Mouse (Mus musculus): ENCODE results near the gene Gm29094. TPM values are rescaled to one million over a fixed set of nuclear protein-coding genes. Genes with fewer than 3 reads are reported as not detected.
"Not testable (repeated sequence)": the region's sequence is repeated elsewhere in the genome, so short reads cannot be mapped to it uniquely, and the experiment has no call there.

Gene Gm29094
- 10 to 100 TPM in 1 of 2 experiments, 1 to 10 TPM in 1; 1.7 to 35.6 TPM for polyA plus RNA-seq (2017; shearing (Covaris generic))

DNA sequence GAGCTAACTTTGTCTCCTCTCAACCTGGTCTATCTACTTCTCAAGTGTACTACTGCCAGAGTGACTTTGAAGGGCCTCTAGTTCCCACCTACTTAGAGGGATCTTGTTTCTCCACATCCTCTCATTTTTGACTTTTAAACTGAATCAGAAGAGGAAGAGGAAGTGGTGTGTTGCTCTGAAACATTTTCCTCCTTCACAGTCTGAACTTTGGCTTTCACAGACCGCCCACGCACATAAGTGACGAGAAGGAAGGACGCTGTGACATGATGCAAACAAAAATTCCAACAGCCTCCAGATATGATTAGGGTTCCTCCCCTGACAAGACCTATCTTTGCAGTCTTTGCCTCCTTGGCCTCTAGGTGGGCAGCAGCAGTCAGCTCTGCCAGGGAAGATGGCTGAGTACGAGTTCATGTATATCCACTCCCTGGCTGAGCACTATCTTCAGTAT, at the start of gene Gm29094, which contains the start of gene Bcl2a1b:
Gene Gm29094, plus strand, starts transcription at position 411 of the 448 bp plus-strand sequence.
Gene Bcl2a1b, plus strand, starts transcription at position 241 of the 448 bp plus-strand sequence.
- peak; percentile 84 for ATAC-seq

DNA sequence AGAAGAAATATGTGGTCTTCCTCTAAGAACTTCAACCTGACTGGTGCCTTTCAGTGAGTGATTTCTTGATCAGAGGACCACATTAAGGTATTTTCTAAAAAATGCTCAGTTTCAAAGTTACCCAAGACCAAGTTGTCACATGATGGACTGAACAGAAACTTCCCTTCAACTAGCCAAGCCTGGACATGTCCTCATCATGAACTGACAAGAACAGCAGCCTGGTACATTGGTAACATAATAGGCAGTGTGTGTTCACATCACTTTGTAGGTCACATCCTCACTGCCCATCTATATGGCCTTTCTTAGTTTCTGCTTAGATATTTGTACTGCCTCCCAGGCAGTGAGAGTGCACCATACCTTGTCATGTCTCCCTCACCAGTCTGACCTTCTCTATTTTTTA, 26.6 kb upstream of the Gm29094 start:
- ATAC-seq: not testable (repeated sequence)

DNA sequence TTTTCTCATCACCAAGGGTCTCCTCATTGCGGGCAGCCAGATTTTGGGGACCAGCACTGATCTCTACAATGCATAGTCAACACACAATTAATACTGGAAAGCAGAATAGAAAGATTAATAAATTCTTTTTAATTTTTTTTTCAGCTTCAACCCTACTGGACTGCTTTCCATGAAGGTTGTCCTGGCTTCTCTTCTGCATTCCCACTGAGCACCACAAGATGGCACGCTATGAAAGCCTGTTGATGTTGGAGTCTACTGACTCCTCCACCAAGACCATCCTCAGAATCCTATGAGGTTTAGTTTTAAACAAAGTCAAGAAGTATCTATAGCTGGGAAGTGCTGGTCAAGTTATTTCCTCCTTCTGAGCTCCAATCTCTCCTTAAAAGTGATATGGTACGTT, 20.3 kb upstream of the Gm29094 start:
- peak; percentile 80 for ATAC-seq

DNA sequence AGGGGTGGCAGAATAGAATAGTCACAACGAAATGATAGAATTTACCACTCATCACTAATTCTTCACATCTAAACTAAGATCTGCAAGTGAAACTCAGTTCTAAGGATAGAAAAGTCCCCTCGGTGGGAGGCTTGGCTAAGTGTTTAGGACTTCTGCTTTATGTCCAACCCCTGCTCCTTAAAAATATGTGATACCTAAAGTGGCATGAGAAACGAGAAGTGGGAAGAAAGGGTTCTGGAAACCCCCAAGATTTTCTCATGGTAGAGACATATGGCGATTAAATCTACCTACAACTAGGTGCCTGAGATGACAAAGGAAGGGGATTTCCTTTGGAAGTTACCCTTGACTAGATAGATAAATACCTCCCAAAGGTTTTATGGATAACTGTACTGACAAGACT, 19.7 kb upstream of the Gm29094 start:
- peak; percentile 50 for ATAC-seq

DNA sequence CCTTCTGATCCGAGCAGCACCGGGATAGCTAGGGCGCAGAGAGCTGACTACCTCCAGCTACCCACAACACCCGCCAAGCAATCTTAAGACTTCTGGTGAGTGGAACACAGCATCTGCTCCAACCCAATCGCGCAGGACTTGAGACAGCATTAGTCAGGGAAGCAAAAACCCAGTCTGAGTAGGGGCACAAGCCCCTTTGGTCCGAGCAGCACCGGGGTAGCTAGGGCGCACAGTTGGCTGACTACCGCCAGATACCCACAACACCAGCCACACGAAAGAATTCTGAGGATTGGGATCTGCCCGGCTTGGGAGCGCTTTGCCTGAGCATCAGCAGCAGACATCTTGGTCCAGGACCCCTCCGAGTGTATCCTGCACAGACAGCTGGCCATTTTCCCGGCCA, 12.2 kb upstream of the Gm29094 start:
- not testable (repeated sequence) for ATAC-seq

DNA sequence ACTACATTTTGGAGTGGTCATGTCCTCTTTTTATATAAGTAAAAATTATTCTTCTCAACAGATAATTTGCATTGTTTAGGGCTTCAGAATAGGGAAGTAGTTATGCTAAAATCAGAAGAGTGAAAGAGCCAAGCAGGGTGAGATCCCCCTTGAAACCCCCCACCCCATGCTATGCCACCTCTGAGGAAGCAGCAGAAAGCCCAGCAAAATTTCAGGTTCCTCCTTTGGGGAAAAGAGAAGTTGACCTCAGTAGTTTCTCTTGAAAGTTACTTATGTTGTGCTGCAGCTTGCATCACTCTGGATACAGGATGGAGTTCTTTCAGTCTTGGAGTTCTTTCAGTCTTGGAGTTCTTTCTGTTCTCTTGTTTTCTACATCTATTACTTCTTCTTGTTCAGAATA, 3.7 kb upstream of the Gm29094 start:
- not testable (repeated sequence) for ATAC-seq

DNA sequence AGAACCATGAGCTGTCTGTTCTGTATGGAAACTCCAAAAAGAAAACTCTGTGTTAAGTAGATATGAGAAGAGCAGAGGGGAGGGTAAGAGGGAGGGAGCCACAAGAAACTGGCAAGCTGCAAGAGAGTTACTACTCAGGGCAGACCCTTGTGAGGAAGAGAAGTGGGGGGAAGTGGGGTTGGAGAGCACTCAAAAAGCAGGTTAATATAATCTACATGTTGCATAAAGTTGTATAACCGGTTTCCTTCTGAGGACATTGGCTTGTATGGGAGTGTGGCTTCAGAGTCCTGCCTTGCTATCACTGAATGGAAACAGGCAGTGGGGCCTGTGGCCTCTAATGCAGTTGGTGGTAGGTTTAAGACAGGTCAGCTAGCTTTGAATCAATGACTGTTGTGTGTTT, 1.7 kb upstream of the Gm29094 start:
- ATAC-seq: not testable (repeated sequence)

DNA sequence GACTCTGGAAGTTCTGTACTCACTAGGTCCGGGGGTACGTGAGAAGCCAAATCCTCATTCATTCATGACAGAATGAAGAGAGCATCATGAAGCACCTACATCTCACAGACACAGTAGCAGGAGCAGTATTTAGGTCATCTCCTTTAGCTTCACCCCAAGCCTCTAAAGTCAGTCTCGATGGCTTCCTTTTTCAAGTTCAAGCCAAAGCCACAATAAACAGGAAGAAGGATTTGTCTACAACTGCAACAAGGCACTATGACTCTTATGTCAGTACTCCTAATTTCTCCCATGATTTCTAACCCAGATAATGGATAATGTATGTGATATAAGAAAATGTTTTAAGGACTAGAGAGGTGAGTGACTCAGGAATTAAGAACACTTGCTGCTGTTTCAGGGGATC, 830 bp upstream of the Gm29094 start:
- ATAC-seq: not testable (repeated sequence)

DNA sequence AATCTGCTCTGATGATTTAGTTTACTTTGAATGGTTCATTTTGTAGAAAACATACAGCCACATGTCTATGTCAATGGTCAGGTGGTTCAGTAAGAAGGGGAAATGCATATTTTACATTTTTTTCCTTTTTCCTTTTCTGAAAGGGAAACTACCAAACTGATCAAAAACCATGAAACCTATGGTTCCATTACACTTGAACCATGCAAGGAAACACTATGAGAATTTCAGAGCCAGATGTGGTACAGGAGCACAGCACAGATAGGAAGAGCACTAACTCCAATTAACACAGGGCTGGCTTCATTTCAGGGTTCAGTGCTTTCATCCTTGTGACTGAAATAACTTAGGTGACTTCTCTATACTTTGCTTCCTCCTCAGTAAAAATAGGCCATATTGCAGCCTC, 3.1 kb downstream of the Gm29094 start:
- ATAC-seq: peak; percentile 11

DNA sequence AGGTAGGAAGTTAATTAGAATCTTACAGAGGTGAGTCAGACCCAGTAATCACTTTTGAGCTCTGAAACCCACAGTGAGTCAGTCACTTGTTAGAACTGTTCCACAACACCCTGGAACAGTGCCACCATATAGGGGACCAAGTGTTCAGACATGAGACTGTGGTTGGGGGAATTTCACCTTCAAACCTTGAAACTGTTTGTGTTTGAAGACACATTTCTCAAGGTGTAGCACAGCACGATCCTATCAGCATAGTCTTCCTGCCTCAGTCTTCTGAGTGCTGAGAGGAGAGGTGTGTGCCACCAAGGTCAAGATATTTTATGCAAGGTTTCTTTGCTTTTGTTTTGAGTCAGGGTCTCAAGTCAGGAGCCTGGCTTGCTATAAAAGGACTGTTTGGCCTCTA, 9.8 kb downstream of the Gm29094 start:
- peak; percentile 44 for ATAC-seq

DNA sequence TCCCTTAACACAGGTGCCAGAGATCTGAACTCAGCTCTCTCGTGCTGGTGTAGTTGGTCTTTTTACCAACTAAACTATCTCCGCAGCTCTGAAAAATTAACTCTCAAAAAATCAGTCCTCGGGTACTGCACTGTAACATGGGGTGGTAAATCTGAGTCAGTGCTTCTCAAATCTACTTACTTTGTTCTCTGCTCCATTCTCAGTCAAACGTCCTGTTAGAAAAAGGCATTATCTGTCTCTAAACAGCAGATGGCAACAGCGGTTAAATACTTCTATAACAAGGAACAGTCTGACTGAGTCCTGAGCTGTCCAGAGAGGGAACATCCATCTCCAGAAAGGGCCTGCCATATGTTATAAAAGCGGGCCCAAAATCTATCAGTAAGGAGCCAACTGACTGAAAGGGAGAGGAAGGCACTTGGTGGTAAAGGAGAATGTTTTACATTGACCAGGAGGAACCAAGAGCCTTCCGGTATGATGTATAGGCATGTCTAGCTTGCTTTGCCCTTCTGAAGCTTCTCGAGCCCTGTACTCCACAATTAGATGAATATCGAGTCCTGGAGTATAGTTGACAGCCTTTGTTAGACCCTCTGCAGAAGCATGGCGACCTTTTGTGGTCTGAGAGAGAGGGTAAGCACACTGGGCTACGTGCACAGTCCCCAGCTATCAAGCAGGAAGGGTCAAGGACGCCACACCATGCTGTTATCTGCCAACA, 11.3 kb downstream of the Gm29094 start, which contains the start of gene Mthfs:
Gene Mthfs, plus strand, starts transcription at position 324 of the 712 bp plus-strand sequence.
- ATAC-seq: peak; percentile 40

DNA sequence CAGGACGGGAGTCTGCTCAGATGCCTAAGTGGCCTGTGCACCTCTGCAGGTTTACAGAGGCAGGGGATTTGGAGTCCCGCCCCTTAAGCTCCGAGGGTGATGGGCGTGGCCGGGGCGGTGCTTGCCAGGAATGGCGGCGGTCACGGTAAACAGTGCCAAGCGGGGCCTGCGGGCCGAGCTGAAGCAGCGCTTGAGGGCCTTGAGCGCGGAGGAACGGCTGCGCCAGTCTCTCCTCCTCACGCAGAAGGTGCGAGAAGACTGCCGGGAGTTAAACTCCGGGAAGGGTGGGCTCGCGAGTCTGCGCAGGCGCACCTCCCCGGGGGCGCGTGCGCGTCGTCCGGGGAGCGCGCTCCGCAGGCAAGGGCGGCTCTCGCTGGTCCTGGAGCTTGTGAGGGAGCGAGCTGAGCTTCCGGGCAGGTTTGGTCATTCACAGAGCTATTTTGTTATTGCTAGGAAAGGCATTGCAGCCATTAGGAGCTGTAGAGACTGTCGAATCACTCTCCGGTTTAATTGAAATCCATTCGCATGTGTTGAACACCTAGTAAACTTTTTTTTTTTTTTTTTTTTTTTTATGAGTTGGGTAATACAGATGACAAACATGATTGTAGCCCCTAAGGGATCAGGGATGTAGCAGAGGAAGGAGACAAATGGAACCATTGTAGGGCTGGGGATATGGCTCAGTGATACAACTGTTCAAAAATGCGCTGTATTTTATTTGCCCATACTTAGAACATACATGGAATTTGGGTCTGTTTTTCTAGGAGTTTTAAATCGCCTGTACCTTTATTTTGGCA, 12.1 kb downstream of the Gm29094 start:
- peak; percentile 74 for ATAC-seq

DNA sequence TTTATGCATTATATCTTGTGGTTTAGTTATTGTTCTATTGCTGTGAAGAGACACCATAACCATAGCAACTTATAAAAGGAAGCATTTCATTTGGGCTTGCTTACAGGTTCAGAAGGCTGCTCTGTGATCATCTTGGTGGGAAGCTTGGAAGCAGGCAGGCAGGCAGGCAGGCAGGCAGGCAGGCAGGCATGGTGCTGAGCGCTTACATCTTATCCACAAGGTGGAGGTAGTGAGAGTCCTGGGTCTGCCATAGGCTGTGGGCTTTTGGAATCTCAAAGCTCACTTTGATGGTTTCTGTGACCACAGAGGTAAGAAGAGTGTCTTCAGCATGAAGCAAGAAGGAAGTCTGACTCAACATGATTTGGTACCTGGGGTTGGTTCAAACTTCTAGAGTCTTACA, 13.2 kb downstream of the Gm29094 start:
- peak; percentile 57 for ATAC-seq

DNA sequence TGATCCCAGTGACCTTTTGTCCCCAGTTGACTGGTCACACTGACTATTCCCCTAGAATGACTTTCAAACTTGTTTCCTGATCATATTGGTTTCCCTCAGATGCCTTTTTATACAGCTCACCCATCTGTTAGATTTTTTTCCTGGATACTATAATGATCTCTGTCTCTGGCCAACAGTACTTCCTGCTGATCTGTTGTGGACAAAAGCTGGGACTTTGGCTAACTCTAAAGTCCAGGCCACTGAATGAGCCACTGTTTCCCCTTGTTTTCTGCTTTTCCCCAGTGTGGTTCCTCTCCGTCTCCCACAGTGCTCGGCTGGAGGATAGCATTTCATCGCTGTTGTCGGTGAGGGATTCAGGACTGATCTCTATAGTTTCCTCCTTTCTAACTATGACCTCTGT, 19.0 kb downstream of the Gm29094 start:
- not testable (repeated sequence) for ATAC-seq

DNA sequence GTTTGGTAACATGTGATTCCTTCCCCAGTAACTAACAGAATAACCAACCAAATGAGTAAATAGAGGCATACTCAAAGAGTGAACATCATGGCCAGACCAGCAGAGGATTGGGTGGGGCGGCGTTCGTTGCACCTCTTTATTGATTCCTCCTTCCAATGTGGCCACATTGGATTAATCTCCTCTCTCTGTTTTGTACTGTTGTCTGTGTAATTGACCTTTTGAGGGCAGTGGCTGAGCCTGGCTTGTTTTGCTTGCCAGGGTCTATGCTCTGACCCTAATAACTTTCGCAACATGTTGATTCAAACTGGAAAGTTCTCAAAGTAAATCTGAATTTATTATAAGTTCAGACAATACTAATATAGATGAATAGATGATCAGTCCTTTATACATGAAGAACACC, 20.5 kb downstream of the Gm29094 start:
- not testable (repeated sequence) for ATAC-seq

DNA sequence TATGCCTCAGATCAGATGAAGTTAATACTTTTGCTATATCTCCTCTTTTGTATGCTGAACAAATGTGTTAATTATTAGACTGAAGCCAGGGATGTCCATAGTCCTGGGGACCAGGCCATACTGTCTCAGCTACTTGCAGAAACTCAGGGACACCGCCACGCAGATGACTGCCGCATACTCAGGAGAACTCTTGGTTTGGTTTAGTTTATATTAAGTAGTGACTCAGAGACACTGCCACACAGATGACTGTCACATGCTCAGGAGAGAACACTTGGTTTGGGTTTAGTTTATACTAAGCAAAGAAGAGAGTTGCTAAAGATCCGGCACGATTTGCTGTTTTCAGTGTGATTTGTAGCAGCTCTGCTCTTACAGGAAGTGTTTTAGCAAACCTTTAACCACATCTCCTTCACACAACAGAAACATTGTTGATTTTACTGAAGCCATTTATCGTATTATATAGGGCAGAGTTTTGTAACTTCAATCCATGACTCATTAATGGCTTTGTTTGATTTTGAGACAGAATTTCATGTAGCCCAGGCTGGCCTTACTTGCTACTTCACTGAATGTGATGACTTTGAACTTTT, 21.6 kb downstream of the Gm29094 start:
- peak; percentile 72 for ATAC-seq

DNA sequence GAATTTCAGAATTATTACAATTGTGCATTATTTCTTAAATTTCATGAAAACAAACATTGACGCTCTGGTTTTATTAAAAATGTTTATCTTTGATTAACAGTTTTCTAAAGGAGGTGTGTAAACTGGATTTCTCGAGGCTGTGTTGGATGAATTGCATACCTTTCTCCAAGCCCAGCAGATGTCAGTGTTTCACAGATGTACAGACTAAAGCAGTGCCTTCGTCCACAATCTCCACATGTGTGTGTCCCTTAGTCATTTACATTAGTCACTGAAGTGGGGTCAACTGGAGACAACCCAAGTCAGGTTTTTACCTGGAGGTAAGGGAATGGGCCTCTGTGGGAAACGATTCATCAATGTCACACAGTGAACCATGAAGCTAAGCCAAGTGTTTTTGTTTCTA, 26.9 kb downstream of the Gm29094 start:
- ATAC-seq: no peak

DNA sequence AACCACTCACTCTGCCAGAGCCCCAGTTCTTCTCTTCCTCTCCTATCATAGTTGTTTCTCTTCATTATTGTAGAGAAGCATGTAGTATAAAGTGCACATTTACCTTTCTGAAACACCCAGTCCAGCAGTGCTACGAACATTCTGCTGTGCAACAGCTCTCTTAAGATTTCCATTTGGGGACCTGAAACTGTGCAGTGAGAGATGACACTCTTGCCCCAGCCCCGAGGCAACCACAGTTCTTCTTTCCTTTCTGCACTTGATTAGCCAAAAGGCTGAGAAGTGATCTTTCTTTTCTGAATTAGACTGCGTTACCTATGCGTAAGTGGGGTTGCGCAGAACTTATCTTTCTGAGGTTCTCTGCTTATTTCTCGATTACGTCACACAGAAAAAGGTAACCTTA, 28.9 kb downstream of the Gm29094 start:
- no peak for ATAC-seq

DNA sequence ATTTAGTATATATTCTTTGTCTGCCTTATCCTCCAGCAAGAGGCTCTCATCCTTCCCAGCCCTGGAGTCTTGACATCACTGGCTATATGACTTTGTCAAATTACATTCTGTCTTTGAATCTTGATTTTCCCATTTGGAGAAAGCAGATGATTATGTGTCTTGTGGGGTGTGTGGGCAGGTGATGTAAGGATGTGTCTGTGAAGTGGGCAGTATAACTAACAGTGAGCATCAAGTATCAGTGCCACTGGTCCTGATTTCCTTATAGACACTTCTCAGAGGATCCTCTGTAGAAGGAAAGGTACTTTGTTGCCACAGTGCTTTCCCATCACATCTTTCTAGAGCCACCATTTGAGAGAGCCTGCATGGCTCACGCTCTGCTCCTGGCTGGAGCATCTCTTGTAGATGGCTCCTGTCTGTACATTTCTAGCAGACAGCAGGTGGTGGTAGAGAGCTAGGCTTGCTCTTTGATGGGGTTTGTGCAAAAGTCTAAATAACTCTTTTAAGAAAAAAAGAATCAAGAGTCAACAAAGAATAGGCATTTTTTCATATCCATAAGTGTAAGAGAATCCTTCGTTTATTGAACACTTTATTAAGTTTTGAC, 31.8 kb downstream of the Gm29094 start:
- not testable (repeated sequence) for ATAC-seq

DNA sequence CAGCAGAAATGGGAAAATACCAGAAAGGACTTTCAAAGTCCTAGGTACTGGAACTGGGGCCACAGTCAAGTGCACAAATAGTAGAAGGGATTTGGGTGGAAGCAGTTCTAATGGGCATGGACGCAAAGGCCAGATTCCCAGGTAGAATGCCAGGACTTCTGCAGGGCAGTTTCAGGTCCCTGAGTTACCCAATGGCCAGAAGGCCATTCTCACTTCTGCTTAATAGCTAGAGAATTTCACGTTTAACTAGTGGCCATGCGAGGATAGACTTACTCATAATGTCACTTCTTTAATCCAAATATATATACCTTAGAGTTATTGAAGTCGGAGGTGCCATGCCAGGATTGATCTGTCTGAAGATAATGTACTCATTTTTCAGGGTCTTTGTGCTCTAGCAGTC, 38.0 kb downstream of the Gm29094 start:
- not testable (repeated sequence) for ATAC-seq

DNA sequence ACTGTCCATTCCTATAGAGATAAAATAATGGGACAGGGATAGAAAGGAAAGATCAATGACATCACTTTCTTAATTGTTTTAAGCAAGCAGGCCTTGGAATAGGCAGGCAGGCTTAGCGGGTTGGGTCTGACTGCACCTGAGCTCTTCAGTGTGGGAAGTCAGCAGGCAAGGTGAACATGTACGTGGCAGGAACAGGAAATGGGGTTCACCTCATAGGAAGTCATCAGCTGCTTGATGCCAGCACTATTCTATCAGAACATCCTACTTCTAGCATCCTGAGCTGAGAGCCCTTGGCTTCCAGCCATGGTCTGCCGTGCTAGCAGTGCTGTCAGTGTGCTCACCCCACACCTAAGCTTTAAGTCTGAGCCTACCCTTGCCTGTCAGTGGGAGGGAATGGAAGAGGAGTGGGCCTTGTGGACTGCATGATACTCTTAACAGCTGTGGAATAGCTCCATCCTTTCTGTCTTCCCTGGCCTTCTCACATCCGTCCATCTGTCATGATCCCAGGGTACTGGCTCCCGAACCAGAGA, 39.9 kb downstream of the Gm29094 start:
- ATAC-seq: peak; percentile 78

DNA sequence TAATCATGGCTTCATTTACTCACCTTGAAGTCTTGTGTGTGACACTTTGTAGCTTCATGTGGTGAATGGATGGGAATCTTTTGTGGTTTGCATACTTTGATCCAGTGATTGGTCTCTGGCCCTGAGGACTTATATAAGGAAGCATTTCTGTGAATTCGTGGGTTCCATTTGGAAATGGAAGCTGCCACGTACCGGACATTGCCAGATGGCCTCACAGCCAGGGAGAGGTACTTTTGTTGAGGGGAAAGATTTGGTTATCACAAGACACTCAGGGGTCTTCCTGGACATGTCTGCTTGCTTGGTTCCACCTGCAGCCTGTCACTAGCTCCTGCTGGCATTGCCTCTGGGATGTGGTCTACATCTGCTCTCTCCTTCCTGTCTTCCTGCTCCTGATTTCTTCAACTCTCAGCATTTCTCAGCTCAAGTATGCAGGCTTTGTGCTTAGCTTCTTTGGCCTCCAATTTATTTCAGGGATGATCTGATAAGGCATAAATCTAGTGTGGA, 41.4 kb downstream of the Gm29094 start:
- ATAC-seq: not testable (repeated sequence)

Data from activated CD4-positive, CD25-positive, alpha-beta regulatory T cell, adult 4 months (primary cell).